Mouse (Mus musculus) lung, postnatal 36 days (tissue): ENCODE measurements at regions not wholly inside any gene's neighbourhood (a gene's known extent, or its start where the extent isn't known, plus 50 kb on each side); places are given as distances from the start of the nearest gene placed in this dataset.

Source experiments
- DNase-seq: peaks from one replicate; pipeline ENCODE4 v3.0.0; 2022; ENCODE audit warnings: mixed read lengths

GRCm38 (mm10) chr2:75423872-75424271 is 235.2 kb upstream of the Hnrnpa3 start:
- no peak for DNase-seq

DNA sequence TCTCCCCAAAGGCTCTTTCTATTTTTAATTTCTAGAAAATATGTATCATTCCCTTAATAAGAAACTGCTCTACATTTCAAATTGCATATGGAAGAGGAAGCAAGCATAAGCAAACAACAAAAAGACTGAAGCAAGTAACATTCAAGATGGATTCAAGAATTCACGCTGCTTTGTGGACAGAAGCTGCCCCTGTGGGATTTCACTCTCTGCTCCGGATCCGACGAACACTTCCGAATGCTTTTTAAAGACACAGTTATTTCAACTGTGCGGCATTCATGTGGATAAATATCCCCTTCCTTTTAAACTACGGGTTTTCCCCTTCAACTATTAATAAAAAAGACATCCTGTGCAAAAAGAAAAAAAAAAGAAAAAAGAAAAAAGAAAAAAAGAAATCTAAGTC is 234.7 kb upstream of the Hnrnpa3 start:
- DNase-seq: no peak

DNA sequence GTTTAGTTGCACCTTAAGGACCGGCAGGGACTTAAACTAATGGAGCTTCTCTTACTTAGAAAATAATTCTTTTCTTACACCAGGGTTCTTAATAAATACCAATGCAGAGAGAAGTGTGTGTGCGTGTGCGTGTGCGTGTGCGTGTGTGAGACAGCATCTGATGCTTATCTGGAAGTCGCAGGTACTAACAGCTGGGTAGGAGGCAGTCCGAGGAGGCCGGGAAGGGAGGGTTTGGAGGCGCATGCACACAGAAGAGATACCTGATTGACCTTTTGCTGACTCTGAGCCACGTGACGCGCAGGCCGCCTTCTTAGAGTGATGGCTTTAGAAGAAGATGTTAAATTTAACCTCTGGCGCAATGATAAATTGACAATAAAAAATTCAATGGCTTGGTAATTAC is 234.2 kb upstream of the Hnrnpa3 start:
- DNase-seq: no peak

DNA sequence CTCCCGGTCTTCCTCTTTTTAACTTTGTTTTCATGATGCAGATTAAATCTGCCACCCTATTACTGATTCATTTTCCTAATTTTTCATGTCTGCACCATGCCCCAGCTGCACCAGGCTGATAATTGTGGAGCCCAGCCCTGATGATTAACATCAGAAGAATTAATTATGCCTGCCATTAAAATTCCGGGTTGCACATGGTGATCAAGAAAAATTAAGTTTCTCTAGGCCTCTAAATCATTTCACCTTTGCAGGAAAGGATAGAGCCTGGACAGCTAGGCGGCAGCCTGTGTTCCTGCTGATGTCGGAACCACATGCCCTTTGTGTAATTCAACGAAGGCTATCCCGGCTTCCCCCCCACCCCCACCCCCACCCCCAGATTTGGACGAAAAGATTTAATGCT is 233.7 kb upstream of the Hnrnpa3 start:
- DNase-seq: no peak

DNA sequence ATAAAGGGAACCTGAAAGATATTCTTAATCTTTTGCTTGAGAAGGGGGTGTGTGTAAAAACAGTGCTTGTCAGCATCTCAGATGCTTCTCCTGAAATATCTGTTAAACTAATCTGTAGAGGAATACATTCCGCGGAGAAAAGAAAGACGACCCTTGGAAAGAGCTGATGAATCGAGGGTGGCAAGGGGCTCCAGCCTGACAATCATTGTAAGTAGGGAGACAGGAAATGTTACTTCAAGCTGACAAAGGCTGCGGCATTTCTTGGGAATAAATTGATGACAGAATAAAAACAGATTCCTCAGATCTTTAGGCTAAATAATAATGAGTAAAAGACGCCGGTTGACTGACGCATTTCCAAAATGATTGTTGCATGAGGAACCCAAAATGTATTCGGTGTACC is 233.3 kb upstream of the Hnrnpa3 start:
- DNase-seq: no peak

GRCm38 (mm10) chr2:75427936-75428458 is 231.1 kb upstream of the Hnrnpa3 start:
- no peak for DNase-seq

DNA sequence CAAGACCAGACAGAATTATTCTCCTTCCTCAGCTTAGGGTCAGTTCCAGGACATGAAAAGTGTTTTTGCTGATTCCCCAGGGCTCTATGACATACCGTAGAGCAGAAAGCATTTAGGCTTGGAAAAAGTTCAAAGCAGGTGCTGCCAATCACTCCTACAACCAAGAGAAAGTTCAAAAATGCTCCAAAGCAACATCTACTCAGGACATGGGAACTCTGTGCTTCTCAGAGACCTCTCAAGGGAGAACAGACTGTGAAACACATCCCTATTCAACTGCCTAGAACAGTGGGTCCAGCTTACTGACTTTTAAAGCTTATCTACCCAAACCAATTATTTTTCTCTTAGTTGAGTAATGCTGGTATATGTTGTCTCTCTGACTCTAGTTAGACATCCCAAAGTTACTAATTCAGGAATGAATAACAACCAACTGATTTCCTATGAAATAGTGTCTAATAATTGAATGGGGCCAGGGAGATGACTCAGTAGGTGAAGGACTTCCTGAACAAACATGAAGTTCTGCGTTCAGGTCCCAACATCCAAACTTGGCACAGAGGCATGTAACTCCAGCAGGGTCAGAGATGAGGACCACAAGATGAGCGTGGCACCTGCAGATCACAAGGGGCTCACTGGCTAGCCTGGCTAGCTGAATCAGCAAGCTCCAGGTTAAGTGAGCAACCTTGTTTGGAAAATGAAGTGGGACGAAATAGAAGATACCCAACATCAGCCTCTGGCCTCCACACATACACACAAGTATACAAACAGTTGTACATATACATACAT is 228.7 kb upstream of the Hnrnpa3 start:
- no peak for DNase-seq

DNA sequence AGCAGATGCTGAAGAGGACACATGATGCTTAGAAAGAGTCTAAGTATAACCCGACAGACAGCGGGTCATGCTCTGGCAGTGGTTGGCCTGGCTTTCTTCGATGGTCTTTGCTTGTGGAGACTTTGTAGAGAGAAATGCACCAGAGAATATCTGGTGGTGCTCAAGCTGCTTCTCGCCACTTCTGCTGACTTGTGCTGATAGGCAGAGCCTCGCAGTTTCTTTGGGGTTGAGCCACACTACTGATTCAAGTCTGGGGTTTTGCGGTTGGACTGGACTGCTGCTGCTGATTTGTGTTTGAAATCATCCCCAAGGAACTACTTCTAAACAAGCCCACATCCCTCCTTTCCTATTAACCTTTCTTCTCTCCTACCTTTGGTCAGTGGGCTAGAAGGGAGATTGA is 227.1 kb upstream of the Hnrnpa3 start:
- DNase-seq: no peak

GRCm38 (mm10) chr2:75434521-75434920 is 224.5 kb upstream of the Hnrnpa3 start:
- DNase-seq: no peak

GRCm38 (mm10) chr2:75439522-75440230 is 219.4 kb upstream of the Hnrnpa3 start:
- DNase-seq: no peak

GRCm38 (mm10) chr2:75442632-75443031 is 216.4 kb upstream of the Hnrnpa3 start:
- no peak for DNase-seq

DNA sequence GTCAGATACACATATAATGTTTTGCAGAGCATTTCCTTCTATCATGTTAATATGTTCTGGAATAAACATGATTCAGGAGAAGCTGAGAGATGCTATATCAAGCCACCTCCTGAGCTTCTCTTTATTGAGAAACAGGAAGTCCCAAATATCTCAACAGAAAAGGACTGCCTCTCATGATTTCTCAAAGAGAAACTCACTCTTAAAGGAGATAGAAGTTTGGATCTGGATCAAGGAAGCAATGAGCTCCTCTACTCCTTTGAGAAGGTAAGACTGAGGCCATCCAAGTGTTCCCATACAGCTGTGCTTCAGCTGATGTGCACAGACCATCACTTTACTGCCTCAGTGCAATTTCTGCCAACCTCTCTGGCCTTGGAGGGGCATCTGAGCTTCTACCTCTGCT is 213.9 kb upstream of the Hnrnpa3 start:
- no peak for DNase-seq

DNA sequence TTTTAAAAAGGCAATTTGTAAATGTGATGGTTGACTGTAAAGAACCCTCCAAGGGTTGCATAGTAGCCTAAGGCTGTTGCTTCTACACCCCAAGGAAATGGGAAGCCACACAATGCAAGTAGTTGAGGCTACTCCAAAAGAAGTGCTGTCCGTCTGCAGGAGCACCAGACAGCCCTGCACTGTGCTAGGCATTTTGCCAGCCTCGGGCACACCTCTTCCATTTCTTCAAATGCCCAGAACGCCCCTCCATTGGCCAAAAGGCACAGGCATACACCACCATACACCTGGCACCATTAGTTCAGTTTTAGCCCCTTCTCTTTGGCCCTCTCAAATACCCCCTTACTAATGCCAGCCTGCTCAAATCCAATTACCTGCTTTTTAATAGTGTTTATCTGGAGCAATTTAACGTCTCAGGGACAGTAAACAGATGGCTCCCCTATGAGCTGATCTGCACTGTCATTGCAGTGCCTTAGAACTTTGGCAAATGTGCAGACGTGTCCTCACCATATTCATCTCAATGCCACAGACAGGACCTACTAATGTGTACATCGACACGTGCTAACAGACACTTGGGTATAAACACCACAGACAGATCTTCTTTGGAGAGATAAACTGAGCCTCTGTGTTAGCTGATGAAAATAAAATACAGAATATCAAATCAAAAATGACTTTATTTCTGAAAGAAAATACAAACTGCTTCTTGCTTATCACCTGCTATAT is 211.9 kb upstream of the Hnrnpa3 start:
- DNase-seq: no peak

- DNase-seq: no peak
These were observed 210.8 kb upstream of the Hnrnpa3 start for GRCm38 (mm10) chr2:75448221-75448620.

DNA sequence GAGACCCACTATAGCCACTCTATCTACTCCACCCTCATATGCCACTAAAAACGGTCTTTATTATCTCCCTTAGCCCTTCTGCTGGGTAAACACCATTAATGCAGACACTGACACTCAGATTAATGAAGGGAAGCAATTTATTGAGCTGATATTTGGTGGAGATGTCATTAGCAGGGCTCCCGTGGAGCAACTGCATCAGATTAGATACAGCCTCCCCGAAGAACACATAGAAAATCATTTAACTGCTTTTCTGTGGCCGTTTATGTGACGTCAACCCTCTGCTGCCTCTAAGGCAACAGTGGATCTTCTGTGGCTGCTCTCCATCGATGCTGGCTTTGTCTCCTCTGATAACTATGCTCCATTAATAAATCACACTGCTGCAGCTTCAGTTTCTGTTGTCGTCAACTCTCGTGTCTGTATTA is 207.2 kb upstream of the Hnrnpa3 start:
- no peak for DNase-seq

- DNase-seq: no peak
These were observed 206.6 kb upstream of the Hnrnpa3 start for GRCm38 (mm10) chr2:75452274-75453148.

DNA sequence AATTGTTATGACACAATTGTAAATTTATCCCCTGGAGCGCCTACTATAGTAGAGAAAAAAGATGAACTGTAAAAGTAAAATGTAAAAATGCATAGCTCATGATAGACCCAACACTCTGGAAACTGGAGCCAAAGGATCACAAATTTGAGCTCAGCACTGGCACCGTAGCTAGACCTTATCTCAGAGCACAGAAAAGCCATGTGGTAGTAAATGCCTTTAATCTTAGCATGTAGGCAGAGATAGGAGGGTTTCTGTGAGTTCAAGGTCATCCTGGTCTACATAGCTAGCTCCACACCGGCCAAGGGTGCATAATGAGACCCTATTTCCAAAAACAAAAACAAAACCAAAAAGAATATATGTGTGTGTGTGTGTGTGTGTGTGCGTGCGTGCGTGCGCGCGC is 203.6 kb upstream of the Hnrnpa3 start:
- no peak for DNase-seq

GRCm38 (mm10) chr2:75456272-75456671 is 202.8 kb upstream of the Hnrnpa3 start:
- no peak for DNase-seq

- DNase-seq: no peak
These were observed 201.6 kb upstream of the Hnrnpa3 start for GRCm38 (mm10) chr2:75457423-75457822.

- no peak for DNase-seq
These were observed 200.2 kb upstream of the Hnrnpa3 start for GRCm38 (mm10) chr2:75458898-75459297.

GRCm38 (mm10) chr2:75460419-75460818 is 198.6 kb upstream of the Hnrnpa3 start:
- no peak for DNase-seq

DNA sequence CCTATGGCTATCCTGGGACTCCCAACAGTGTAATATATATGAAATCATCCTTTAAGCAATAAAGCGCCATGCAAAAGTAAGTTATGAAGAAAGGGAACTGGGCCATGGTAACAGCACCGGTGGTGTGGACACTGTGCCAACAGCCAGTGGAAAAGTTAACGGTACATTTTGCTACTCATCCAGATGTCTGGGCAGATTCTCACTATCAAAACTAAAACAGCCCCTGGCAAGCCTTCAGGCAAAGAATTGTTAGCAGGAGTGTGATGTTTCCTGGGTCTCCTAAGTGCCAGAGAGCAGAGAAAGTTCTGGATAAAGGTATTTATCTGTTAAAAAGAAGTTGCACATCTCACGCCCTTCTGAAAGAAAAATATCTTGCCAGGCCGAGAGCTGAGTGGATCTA is 198.0 kb upstream of the Hnrnpa3 start:
- DNase-seq: no peak
